Mouse (Mus musculus) intestine, embryonic 14.5 days (tissue): ENCODE measurements around the gene Fndc3b. TPM values are rescaled to one million over a fixed set of nuclear protein-coding genes. Genes with fewer than 3 reads are reported as not detected.

ENCODE experiments used
- ATAC-seq: fragments of 200-750 bp; cut with Nextera tagmentation; replicated peaks from 2 replicates; pipeline ENCODE4 v1.8.0; 2017; ENCODE audit warnings: low read depth, moderate number of reproducible peaks, moderate TSS enrichment, moderate library complexity; ENCODE audit not compliant: low FRiP score, low TSS enrichment
- DNase-seq: peaks from one replicate; pipeline ENCODE4 v3.0.0-alpha.2; 2018; ENCODE audit warnings: low spot score
- H3K27ac ChIP-seq: fragments of 300-500 bp; sonication (generic); 2 replicates; pipeline ENCODE4 v1.5.1; 2014; ENCODE audit warnings: low read depth, mild to moderate bottlenecking, control low read depth
- H3K27me3 ChIP-seq: fragments of 300-500 bp; sonication (generic); replicated peaks from 2 replicates; pipeline ENCODE4 v1.6.1; 2014; ENCODE audit warnings: low read length, control low read depth; ENCODE audit not compliant: control insufficient read depth, insufficient read depth
- H3K36me3 ChIP-seq: fragments of 300-500 bp; sonication (generic); 2 replicates; pipeline ENCODE4 v1.6.1; 2014; ENCODE audit warnings: low read length, control low read depth; ENCODE audit not compliant: control insufficient read depth, insufficient read depth
- H3K4me1 ChIP-seq: fragments of 300-500 bp; sonication (generic); replicated peaks from 2 replicates; pipeline ENCODE4 v1.6.1; 2014; ENCODE audit warnings: low read length, control low read depth, mixed read lengths; ENCODE audit not compliant: control insufficient read depth, insufficient read depth
- H3K4me2 ChIP-seq: fragments of 300-500 bp; sonication (generic); 2 replicates; pipeline ENCODE4 v1.6.1; 2014; ENCODE audit warnings: low read length
- H3K4me3 ChIP-seq: fragments of 300-500 bp; sonication (generic); 2 replicates; pipeline ENCODE4 v1.5.1; 2014; ENCODE audit warnings: low read depth, low read length, control low read depth, mixed read lengths
- H3K9ac ChIP-seq: fragments of 300-500 bp; sonication (generic); 2 replicates; pipeline ENCODE4 v1.6.1; 2014; ENCODE audit warnings: mild to moderate bottlenecking, low read length
- H3K9me3 ChIP-seq: fragments of 300-500 bp; sonication (generic); 2 replicates; pipeline ENCODE4 v1.6.1; 2016; ENCODE audit warnings: low read length, control low read depth; ENCODE audit not compliant: control insufficient read depth
- WGBS: fragments of 180-500 bp; shearing (Covaris S2); extraction: QIAGEN DNeasy Blood & Tissue Kit; methylation state at CpG from one replicate; pipeline ENCODE4 v1.1.7; 2014; 5-methylcytosine and 5-hydroxymethylcytosine counted together
- polyA plus RNA-seq: library from polyadenylated mRNA; unstranded; fragments of >200 nt; fragmentation: Nextera tagmentation; extraction: Ambion mirVana; gene quantifications from 2 replicates; pipeline ENCODE4 v1.2.1, GENCODE M21; 2014

The Fndc3b gene
- polyA plus RNA-seq, result 23.5 and 26.1 TPM in 2 replicates

DNA sequence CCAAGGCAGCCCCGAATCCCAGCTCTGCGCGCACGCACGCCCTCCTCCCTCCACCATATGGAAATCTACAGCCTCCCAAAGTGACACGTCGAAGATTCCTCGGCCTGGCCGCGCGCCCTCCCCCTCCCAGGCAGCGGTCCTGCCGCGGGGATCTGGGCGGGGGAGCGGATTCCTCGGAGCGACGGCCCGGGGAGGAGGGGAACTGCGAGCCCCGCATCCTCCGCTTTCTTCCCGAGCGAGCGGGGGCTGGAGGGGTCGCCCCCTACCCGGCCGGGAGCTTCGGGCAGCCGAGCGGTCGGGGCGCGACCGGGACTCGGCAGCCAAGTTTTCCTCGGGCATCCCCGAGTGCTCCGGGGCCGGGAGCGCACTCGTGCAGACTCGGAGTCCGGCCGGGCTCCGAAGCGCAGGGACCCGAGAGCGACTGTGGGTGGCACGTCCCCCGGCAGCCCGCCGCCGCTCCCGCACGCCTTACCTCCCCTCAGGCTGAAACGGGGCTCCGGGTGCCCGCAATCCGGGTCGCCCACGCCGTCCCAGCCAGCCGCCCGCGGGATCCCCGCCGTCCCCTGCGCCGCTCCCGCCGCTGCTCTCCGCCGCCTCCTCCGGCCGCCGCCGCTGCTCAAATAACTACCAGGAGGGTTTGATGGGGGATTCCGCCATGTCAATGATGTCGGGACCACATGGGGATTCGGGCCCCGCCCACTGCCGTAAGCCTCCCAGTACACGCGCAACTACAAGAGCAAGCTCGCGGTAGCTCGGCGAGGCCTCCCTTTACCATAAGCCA lies at the start of gene Fndc3b:
Gene Fndc3b, minus strand, starts transcription at position 660 of the 781 bp plus-strand sequence.
- Histone ChIP-seq H3K27ac (peak within 1 kb of the TSS; percentile 98), H3K4me1 (peaks cover 24% of the 10 kb centered on the region), H3K4me3 (peak within 1 kb of the TSS; percentile 85), H3K4me2 (peak within 1 kb of the TSS; percentile 85), H3K36me3 (no peaks in the 10 kb centered on the region), H3K9ac (peak within 1 kb of the TSS; percentile 95), H3K27me3 (no peaks in the 10 kb centered on the region), H3K9me3 (no peaks in the 10 kb centered on the region)
- DNase-seq (peak; percentile 97), ATAC-seq (peak; percentile 89)
- under 1% methylated on average over 90 of the region's 90 CpGs for WGBS

- no peaks in the 10 kb centered on the region for H3K4me1 ChIP-seq
- no peak overlapping the region for H3K9ac ChIP-seq
- no peak overlapping the region for H3K4me3 ChIP-seq
- no peak for ATAC-seq
- WGBS, result 34% methylated on average over 2 of the region's 2 CpGs
- no peak overlapping the region for H3K27ac ChIP-seq
- no peaks in the 10 kb centered on the region for H3K9me3 ChIP-seq
- H3K4me2 ChIP-seq, result no peak overlapping the region
- no peak for DNase-seq
- H3K27me3 ChIP-seq, result no peaks in the 10 kb centered on the region
- no peaks in the 10 kb centered on the region for H3K36me3 ChIP-seq
Observed at GRCm38 (mm10) chr3:27760278-27760677, 49.2 kb upstream of the Fndc3b start.

DNA sequence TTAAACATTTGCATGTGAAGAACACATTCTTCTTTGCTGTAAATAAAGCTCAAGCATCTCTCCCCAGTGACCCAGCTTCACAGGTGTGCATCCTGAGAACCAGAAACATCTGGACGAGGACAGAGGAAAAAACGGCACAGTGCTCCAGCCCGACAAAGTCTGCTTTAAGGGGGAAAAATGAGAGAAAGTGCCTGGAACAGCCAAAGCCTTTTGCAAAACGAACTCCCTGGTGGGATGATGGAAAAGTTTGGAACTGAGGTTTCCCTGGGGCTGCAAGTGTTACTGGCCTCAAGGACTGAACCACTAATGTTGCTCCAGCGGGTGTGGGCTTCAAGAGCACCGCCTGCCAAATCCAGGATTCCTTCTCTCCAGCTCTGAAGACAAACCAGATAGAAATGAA lies 47.9 kb upstream of the Fndc3b start:
- H3K27me3 ChIP-seq, result no peaks in the 10 kb centered on the region
- H3K4me3 ChIP-seq, result no peak overlapping the region
- H3K27ac ChIP-seq, result no peak overlapping the region
- ATAC-seq, result no peak
- no peak for DNase-seq
- no peak overlapping the region for H3K9ac ChIP-seq
- H3K4me2 ChIP-seq, result no peak overlapping the region
- H3K4me1 ChIP-seq, result no peaks in the 10 kb centered on the region
- H3K9me3 ChIP-seq, result no peaks in the 10 kb centered on the region
- no peaks in the 10 kb centered on the region for H3K36me3 ChIP-seq
- 41% methylated on average over 6 of the region's 6 CpGs for WGBS

- Histone ChIP-seq H3K27me3 (no peaks in the 10 kb centered on the region), H3K4me2 (no peak overlapping the region), H3K4me1 (no peaks in the 10 kb centered on the region), H3K9me3 (no peaks in the 10 kb centered on the region), H3K27ac (no peak overlapping the region), H3K9ac (no peak overlapping the region), H3K4me3 (no peak overlapping the region), H3K36me3 (no peaks in the 10 kb centered on the region)
- WGBS, result 62% methylated on average over 5 of the region's 5 CpGs
- ATAC-seq (no peak), DNase-seq (no peak)
Observed at GRCm38 (mm10) chr3:27751657-27752056, 40.5 kb upstream of the Fndc3b start.

GRCm38 (mm10) chr3:27751156-27751555 lies 40.0 kb upstream of the Fndc3b start:
- Histone ChIP-seq H3K27me3 (no peaks in the 10 kb centered on the region), H3K9ac (no peak overlapping the region), H3K36me3 (no peaks in the 10 kb centered on the region), H3K9me3 (no peaks in the 10 kb centered on the region), H3K4me3 (no peak overlapping the region), H3K4me1 (no peaks in the 10 kb centered on the region), H3K4me2 (no peak overlapping the region), H3K27ac (no peak overlapping the region)
- WGBS, result 71% methylated on average over 5 of the region's 5 CpGs
- ATAC-seq (no peak), DNase-seq (no peak)

- Histone ChIP-seq H3K36me3 (no peaks in the 10 kb centered on the region), H3K4me3 (no peak overlapping the region), H3K27me3 (no peaks in the 10 kb centered on the region), H3K27ac (no peak overlapping the region), H3K4me2 (no peak overlapping the region), H3K9me3 (no peaks in the 10 kb centered on the region), H3K9ac (no peak overlapping the region), H3K4me1 (no peaks in the 10 kb centered on the region)
- 94% methylated on average over 9 of the region's 9 CpGs for WGBS
- DNase-seq (no peak), ATAC-seq (no peak)
Observed at GRCm38 (mm10) chr3:27745651-27746050, 34.5 kb upstream of the Fndc3b start.

DNA sequence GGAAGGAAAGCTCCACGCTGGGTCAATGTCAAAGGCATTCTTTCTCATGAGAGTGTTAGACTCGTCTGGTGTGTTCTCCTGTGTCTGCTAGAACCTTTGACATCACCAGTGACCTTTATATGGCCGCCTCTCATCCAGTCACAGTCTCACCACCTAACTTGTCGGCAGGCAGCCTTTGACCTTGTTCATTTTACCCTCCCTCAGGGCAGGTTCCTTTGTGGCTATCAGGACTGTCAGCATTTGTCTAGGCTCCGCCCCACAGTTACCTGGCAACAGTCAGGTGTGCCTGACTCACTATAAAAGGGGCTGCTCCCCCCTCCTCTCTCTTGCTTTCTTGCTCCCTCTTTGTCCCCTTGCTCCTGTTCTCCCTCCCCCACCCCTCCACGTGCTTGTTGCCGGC lies 33.6 kb upstream of the Fndc3b start:
- no peaks in the 10 kb centered on the region for H3K27me3 ChIP-seq
- no peak for DNase-seq
- ATAC-seq, result peak; percentile 81

GRCm38 (mm10) chr3:27743271-27744145 lies 32.4 kb upstream of the Fndc3b start:
- Histone ChIP-seq H3K27ac (no peak overlapping the region), H3K4me3 (no peak overlapping the region), H3K9me3 (no peaks in the 10 kb centered on the region), H3K4me1 (no peaks in the 10 kb centered on the region), H3K4me2 (no peak overlapping the region), H3K9ac (no peak overlapping the region), H3K36me3 (no peaks in the 10 kb centered on the region), H3K27me3 (no peaks in the 10 kb centered on the region)
- DNase-seq, result no peak
- 82% methylated on average over 9 of the region's 9 CpGs for WGBS
- no peak for ATAC-seq

More for the DNA sequence above, 33.6 kb upstream of the Fndc3b start:
- 46% methylated on average over 7 of the region's 7 CpGs for WGBS
- no peaks in the 10 kb centered on the region for H3K4me1 ChIP-seq
- H3K4me2 ChIP-seq, result no peak overlapping the region
- H3K36me3 ChIP-seq, result no peaks in the 10 kb centered on the region
- H3K9me3 ChIP-seq, result no peaks in the 10 kb centered on the region
- no peak overlapping the region for H3K4me3 ChIP-seq
- H3K27ac ChIP-seq, result no peak overlapping the region
- no peak overlapping the region for H3K9ac ChIP-seq
